Mouse (Mus musculus) stomach, embryonic 15.5 days (tissue): ENCODE results near the gene Mamdc2. TPM values are rescaled to one million over a fixed set of nuclear protein-coding genes. Genes with fewer than 3 reads are reported as not detected.

Source experiments
- ATAC-seq: fragments of 200-750 bp; cut with Nextera tagmentation; 2 replicates; pipeline ENCODE4 v1.8.0; 2017; ENCODE audit warnings: low read depth, moderate number of reproducible peaks, moderate TSS enrichment; ENCODE audit not compliant: insufficient read depth, low FRiP score
- H3K27ac ChIP-seq: fragments of 300-500 bp; sonication (generic); 2 replicates; pipeline ENCODE4 v1.5.1; 2015; ENCODE audit warnings: mild to moderate bottlenecking, inconsistent platforms
- H3K27me3 ChIP-seq: fragments of 300-500 bp; sonication (generic); replicated peaks from 2 replicates; pipeline ENCODE4 v1.6.1; 2015; ENCODE audit warnings: inconsistent platforms
- H3K36me3 ChIP-seq: fragments of 300-500 bp; sonication (generic); 2 replicates; pipeline ENCODE4 v1.6.1; 2015; ENCODE audit warnings: inconsistent platforms
- H3K4me1 ChIP-seq: fragments of 300-500 bp; sonication (generic); 2 replicates; pipeline ENCODE4 v1.6.1; 2015; ENCODE audit warnings: inconsistent platforms
- H3K4me2 ChIP-seq: fragments of 300-500 bp; sonication (generic); 2 replicates; pipeline ENCODE4 v1.6.1; 2015; ENCODE audit warnings: mild to moderate bottlenecking, inconsistent platforms
- H3K4me3 ChIP-seq: fragments of 300-500 bp; sonication (generic); replicated peaks from 2 replicates; pipeline ENCODE4 v1.5.1; 2015; ENCODE audit warnings: inconsistent platforms
- H3K9ac ChIP-seq: fragments of 300-500 bp; sonication (generic); 2 replicates; pipeline ENCODE4 v1.6.1; 2015; ENCODE audit warnings: inconsistent platforms
- H3K9me3 ChIP-seq: fragments of 300-500 bp; sonication (generic); 2 replicates; pipeline ENCODE4 v1.6.1; 2016; ENCODE audit warnings: inconsistent platforms
- WGBS: fragments of 180-500 bp; shearing (Covaris S2); methylation state at CpG from one replicate; pipeline ENCODE4 v1.1.7; 2015; 5-methylcytosine and 5-hydroxymethylcytosine counted together
- polyA plus RNA-seq: library from polyadenylated mRNA; unstranded; fragments of >200 nt; fragmentation: Nextera tagmentation; extraction: Ambion mirVana; gene quantifications from 2 replicates; pipeline ENCODE4 v1.2.1, GENCODE M21; 2015

Gene Mamdc2
- polyA plus RNA-seq, 1 experiment from 2014 or later, result 4.1 TPM

GRCm38 (mm10) chr19:23349930-23350329, 98.3 kb downstream of the Mamdc2 start:
- ATAC-seq, result no peak
- H3K4me1 ChIP-seq, result peaks cover 9% of the 10 kb centered on the region; the same call in 1 of the 2 replicates
- H3K4me3 ChIP-seq, result no peak overlapping the region
- H3K27ac ChIP-seq, result no peak overlapping the region
- H3K27me3 ChIP-seq, result no peaks in the 10 kb centered on the region
- no peaks in the 10 kb centered on the region for H3K9me3 ChIP-seq
- WGBS, result 33% methylated on average over 2 of the region's 2 CpGs
- H3K9ac ChIP-seq, result no peak overlapping the region
- H3K36me3 ChIP-seq, result no peaks in the 10 kb centered on the region
- H3K4me2 ChIP-seq, result no peak overlapping the region

DNA sequence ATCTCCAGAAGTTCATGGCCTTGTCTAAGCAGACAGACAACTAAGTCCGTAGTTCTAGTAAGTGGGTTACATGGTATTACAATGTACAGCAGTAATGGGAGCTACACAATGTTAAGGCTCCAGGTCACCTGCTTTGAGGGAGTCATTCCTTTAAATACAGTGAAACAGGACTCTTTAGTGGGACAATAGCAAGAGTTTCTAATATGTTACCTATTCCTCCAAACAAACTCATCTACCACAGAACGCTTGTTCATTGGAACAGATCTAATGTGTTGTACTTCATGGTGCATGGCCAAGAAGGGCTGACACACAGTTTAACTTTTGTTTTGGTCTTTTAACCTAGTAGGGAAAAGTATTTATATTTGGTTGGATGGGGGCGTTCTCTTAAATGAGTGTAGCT, 105.5 kb downstream of the Mamdc2 start:
- ATAC-seq, result no peak

DNA sequence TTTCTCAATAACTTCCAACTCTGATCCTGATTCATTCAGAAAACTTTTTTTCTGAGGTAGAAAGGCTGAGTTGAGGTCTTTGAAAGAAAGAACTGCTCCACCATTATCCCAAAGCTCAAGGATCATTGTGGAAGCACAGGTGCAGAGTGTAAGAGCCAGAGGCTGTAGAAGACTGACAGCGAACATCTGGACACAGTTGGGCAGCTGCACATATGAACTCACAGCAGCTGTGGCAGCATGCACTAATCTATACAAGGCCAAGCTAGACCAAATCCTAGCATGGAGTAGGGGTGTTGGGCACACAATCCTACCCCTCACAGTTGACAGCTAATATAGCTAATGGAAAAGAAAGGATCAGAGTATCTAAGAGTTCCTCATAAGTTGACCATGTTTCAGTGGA, 115.4 kb downstream of the Mamdc2 start:
- Histone ChIP-seq H3K9ac (no peak overlapping the region), H3K4me2 (no peak overlapping the region), H3K9me3 (no peaks in the 10 kb centered on the region), H3K4me3 (no peak overlapping the region), H3K27ac (no peak overlapping the region), H3K36me3 (no peaks in the 10 kb centered on the region), H3K4me1 (no peaks in the 10 kb centered on the region), H3K27me3 (no peaks in the 10 kb centered on the region)
- WGBS, result 93% methylated on average over 1 of the region's 1 CpGs
- ATAC-seq, result no peak

More for the DNA sequence above, 105.5 kb downstream of the Mamdc2 start:
- Histone ChIP-seq H3K27me3 (no peaks in the 10 kb centered on the region), H3K27ac (no peak overlapping the region), H3K36me3 (no peaks in the 10 kb centered on the region), H3K9me3 (no peaks in the 10 kb centered on the region), H3K4me2 (no peak overlapping the region), H3K4me3 (no peak overlapping the region), H3K9ac (no peak overlapping the region), H3K4me1 (no peaks in the 10 kb centered on the region)
- WGBS, result 81% methylated on average over 3 of the region's 3 CpGs

GRCm38 (mm10) chr19:23330842-23331241, 117.4 kb downstream of the Mamdc2 start:
- no peak overlapping the region for H3K4me2 ChIP-seq
- no peaks in the 10 kb centered on the region for H3K9me3 ChIP-seq
- H3K36me3 ChIP-seq, result no peaks in the 10 kb centered on the region
- H3K9ac ChIP-seq, result no peak overlapping the region
- no peak overlapping the region for H3K27ac ChIP-seq
- no peak for ATAC-seq
- 27% methylated on average over 6 of the region's 6 CpGs for WGBS
- no peaks in the 10 kb centered on the region for H3K27me3 ChIP-seq
- H3K4me3 ChIP-seq, result no peak overlapping the region
- H3K4me1 ChIP-seq, result no peaks in the 10 kb centered on the region

DNA sequence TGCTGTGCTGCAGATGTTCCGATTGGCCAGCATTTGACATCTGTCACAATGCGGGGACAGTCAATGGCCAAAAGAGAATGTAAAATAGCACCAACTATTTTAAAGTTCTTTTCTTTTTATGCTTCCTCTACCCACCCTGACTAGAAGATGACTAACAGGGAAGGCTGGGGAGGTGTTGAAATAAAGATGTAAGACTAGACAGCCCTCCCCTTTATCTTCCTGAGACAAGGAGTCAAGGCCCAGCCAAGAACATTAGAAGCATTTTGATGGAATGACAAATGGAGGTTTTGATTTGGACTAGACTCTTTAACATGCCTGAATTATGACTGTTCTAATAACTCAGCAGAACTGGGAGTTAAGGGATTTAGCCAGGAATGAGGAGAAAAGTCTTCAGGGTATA, 118.9 kb downstream of the Mamdc2 start:
- Histone ChIP-seq H3K4me1 (no peaks in the 10 kb centered on the region), H3K4me2 (no peak overlapping the region), H3K9me3 (no peaks in the 10 kb centered on the region), H3K27ac (no peak overlapping the region), H3K36me3 (no peaks in the 10 kb centered on the region), H3K9ac (no peak overlapping the region), H3K27me3 (no peaks in the 10 kb centered on the region), H3K4me3 (no peak overlapping the region)
- ATAC-seq, result no peak
- 97% methylated on average over 2 of the region's 2 CpGs for WGBS

- Histone ChIP-seq H3K36me3 (no peaks in the 10 kb centered on the region), H3K4me2 (no peak overlapping the region), H3K27me3 (no peaks in the 10 kb centered on the region), H3K4me3 (no peak overlapping the region), H3K27ac (no peak overlapping the region), H3K4me1 (no peaks in the 10 kb centered on the region), H3K9ac (no peak overlapping the region), H3K9me3 (no peaks in the 10 kb centered on the region)
- no peak for ATAC-seq
- 87% methylated on average over 3 of the region's 3 CpGs for WGBS
Observed at GRCm38 (mm10) chr19:23327056-23327640, 121.1 kb downstream of the Mamdc2 start.

DNA sequence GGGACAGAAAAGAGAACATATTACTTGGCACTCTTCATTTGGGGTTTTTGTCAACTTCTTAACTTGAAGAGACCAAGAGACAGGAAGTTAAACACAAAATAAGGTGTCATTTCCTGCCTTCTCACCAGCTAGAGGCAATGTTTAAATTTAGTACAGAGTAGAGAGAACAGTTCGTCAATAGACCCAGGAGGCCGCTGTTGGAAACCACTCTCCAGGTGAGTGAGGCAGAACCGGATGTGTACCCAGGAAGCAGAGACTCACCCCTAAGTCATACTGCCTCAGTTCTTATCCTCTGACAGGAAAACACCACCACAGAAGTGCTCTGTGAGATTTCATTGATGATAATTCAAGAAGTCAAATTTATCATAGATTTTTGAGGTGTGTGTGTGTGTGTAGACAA, 125.1 kb downstream of the Mamdc2 start:
- no peaks in the 10 kb centered on the region for H3K27me3 ChIP-seq
- no peaks in the 10 kb centered on the region for H3K36me3 ChIP-seq
- no peak overlapping the region for H3K4me2 ChIP-seq
- no peaks in the 10 kb centered on the region for H3K4me1 ChIP-seq
- H3K4me3 ChIP-seq, result no peak overlapping the region
- H3K9ac ChIP-seq, result no peak overlapping the region
- no peak for ATAC-seq
- 55% methylated on average over 3 of the region's 3 CpGs for WGBS
- no peak overlapping the region for H3K27ac ChIP-seq
- no peaks in the 10 kb centered on the region for H3K9me3 ChIP-seq

DNA sequence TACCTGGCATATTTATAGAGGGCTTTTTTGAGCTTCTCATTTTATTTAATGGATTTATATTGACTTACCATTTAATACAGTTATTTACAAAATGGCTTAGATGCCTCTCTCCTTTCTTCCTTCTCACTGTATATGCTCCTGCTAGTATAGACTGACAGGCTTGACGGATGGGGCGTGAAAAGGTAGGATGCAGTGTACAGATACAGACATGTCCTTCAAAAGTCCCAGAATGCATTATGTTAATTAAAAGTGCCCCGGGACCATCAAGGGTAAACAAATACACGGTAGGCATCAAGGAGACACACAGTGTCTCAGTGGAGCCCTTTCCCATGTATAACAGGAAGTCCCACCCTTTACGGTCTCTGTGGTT, 130.3 kb downstream of the Mamdc2 start:
- H3K4me1 ChIP-seq, result no peaks in the 10 kb centered on the region
- no peak overlapping the region for H3K9ac ChIP-seq
- H3K27ac ChIP-seq, result no peak overlapping the region
- no peaks in the 10 kb centered on the region for H3K9me3 ChIP-seq
- WGBS, result 82% methylated on average over 5 of the region's 5 CpGs
- ATAC-seq, result no peak
- H3K4me3 ChIP-seq, result no peak overlapping the region
- no peak overlapping the region for H3K4me2 ChIP-seq
- no peaks in the 10 kb centered on the region for H3K36me3 ChIP-seq
- H3K27me3 ChIP-seq, result no peaks in the 10 kb centered on the region

- Histone ChIP-seq H3K4me3 (no peak overlapping the region), H3K4me1 (no peaks in the 10 kb centered on the region), H3K27ac (no peak overlapping the region), H3K9me3 (no peaks in the 10 kb centered on the region), H3K27me3 (no peaks in the 10 kb centered on the region), H3K9ac (no peak overlapping the region), H3K36me3 (no peaks in the 10 kb centered on the region), H3K4me2 (no peak overlapping the region)
- 74% methylated on average over 5 of the region's 5 CpGs for WGBS
- no peak for ATAC-seq
Observed at GRCm38 (mm10) chr19:23317295-23317988, 130.8 kb downstream of the Mamdc2 start.

- Histone ChIP-seq H3K36me3 (no peaks in the 10 kb centered on the region), H3K4me3 (no peak overlapping the region), H3K9ac (no peak overlapping the region), H3K27ac (no peak overlapping the region), H3K9me3 (no peaks in the 10 kb centered on the region), H3K27me3 (no peaks in the 10 kb centered on the region), H3K4me2 (no peak overlapping the region), H3K4me1 (no peaks in the 10 kb centered on the region)
- ATAC-seq, result no peak
- WGBS, result 84% methylated on average over 5 of the region's 5 CpGs
Observed at GRCm38 (mm10) chr19:23316851-23317250, 131.4 kb downstream of the Mamdc2 start.

DNA sequence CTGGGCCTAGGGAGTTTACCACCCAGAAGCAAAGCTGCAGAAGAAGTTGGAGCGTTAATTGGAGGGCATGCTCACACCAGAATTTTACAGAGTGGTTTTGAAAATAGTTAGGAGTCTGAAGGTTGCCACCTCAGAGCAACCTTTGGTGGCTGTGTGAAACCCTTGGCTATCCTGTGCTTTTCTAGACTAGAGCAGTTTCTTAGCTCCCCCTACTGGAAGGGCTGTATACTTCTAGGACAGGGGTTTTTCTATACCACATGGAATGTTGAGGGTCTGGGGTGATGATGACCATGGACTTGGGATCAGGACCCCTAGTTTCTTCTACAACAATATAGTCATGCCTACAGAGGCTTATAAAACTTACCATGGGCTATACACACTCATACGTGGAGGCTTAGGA, 138.3 kb downstream of the Mamdc2 start:
- Histone ChIP-seq H3K4me2 (no peak overlapping the region), H3K27me3 (no peaks in the 10 kb centered on the region), H3K27ac (no peak overlapping the region), H3K9me3 (no peaks in the 10 kb centered on the region), H3K36me3 (no peaks in the 10 kb centered on the region), H3K4me3 (no peak overlapping the region), H3K9ac (no peak overlapping the region), H3K4me1 (no peaks in the 10 kb centered on the region)
- WGBS, result 89% methylated on average over 2 of the region's 2 CpGs
- no peak for ATAC-seq

- Histone ChIP-seq H3K4me1 (no peaks in the 10 kb centered on the region), H3K4me2 (no peak overlapping the region), H3K27me3 (no peaks in the 10 kb centered on the region), H3K27ac (no peak overlapping the region), H3K36me3 (no peaks in the 10 kb centered on the region), H3K4me3 (no peak overlapping the region), H3K9ac (no peak overlapping the region), H3K9me3 (no peaks in the 10 kb centered on the region)
- 86% methylated on average over 7 of the region's 7 CpGs for WGBS
- ATAC-seq, result no peak
Observed at GRCm38 (mm10) chr19:23306671-23307070, 141.6 kb downstream of the Mamdc2 start.

GRCm38 (mm10) chr19:23299987-23300386, 148.3 kb downstream of the Mamdc2 start:
- H3K9me3 ChIP-seq, result no peaks in the 10 kb centered on the region
- H3K4me3 ChIP-seq, result no peak overlapping the region
- no peak overlapping the region for H3K9ac ChIP-seq
- H3K4me2 ChIP-seq, result no peak overlapping the region
- no peaks in the 10 kb centered on the region for H3K27me3 ChIP-seq
- H3K36me3 ChIP-seq, result no peaks in the 10 kb centered on the region
- 87% methylated on average over 3 of the region's 3 CpGs for WGBS
- ATAC-seq, result no peak
- no peak overlapping the region for H3K27ac ChIP-seq
- H3K4me1 ChIP-seq, result no peaks in the 10 kb centered on the region
